19 mouse cellular contexts compared by ENCODE assay signal in genomic region chr4:123705340-123705739, GRCm38 (mm10).
"Had no signal": no experiment of that assay in that cellular context is flagged by ENCODE, and none has a peak within 500 bp of the region (broad histone marks: within the 10 kb centered on the region; RNA-seq: fewer than 3 reads in every experiment).

No protein-coding gene starts in this region.

- H3K4me1 ChIP-seq: liver, embryonic 15.5 days; lung, embryonic 15.5 days; midbrain, embryonic 10.5 days; midbrain, embryonic 12.5 days; neural tube, embryonic 13.5 days; neural tube, embryonic 15.5 days; stomach, embryonic 15.5 days had no signal

- H3K27me3 ChIP-seq: liver, embryonic 15.5 days; lung, embryonic 15.5 days; midbrain, embryonic 12.5 days; neural tube, embryonic 13.5 days; neural tube, embryonic 15.5 days; stomach, embryonic 15.5 days had no signal

- H3K36me3 ChIP-seq: liver, embryonic 15.5 days; lung, embryonic 15.5 days; midbrain, embryonic 10.5 days; midbrain, embryonic 12.5 days; neural tube, embryonic 13.5 days; neural tube, embryonic 15.5 days; stomach, embryonic 15.5 days had no signal

- H3K9ac ChIP-seq: liver, embryonic 15.5 days; liver, postnatal 0 days; lung, embryonic 15.5 days; midbrain, embryonic 12.5 days; neural tube, embryonic 13.5 days; neural tube, embryonic 15.5 days; stomach, embryonic 15.5 days had no signal

- DNase-seq: liver, postnatal 0 days; lung, adult 2 months; lung, postnatal 4 days; midbrain, embryonic 14.5 days; retina, postnatal 1 day; right cerebral cortex, adult 18-20 months; right cerebral cortex, postnatal 25 days; thymus, adult 2 months; thymus, postnatal 25 days; thymus, postnatal 4 days had no signal

- H3K27ac ChIP-seq: liver, embryonic 15.5 days; lung, embryonic 15.5 days; midbrain, embryonic 10.5 days; midbrain, embryonic 12.5 days; neural tube, embryonic 13.5 days; neural tube, embryonic 15.5 days; stomach, embryonic 15.5 days; stomach, postnatal 0 days had no signal

- H3K9me3 ChIP-seq: liver, embryonic 15.5 days; lung, embryonic 15.5 days; midbrain, embryonic 10.5 days; midbrain, embryonic 12.5 days; neural tube, embryonic 13.5 days; neural tube, embryonic 15.5 days; stomach, embryonic 15.5 days had no signal

- H3K4me3 ChIP-seq: liver, embryonic 15.5 days; lung, embryonic 15.5 days; midbrain, embryonic 10.5 days; midbrain, embryonic 12.5 days; myocyte; neural tube, embryonic 13.5 days; neural tube, embryonic 15.5 days; stomach, embryonic 15.5 days had no signal
